Mouse (Mus musculus) myocyte (in vitro differentiated cells): ENCODE data around the gene Prkcb. TPM values are rescaled to one million over a fixed set of nuclear protein-coding genes. Genes with fewer than 3 reads are reported as not detected.

Experiments used
- H3K27me3 ChIP-seq: one replicate; pipeline ENCODE4 v1.6.1; 2011; ENCODE audit not compliant: control insufficient read depth, insufficient read depth, insufficient read length
- H3K36me3 ChIP-seq: one replicate; pipeline ENCODE4 v1.6.1; 2011; ENCODE audit not compliant: control insufficient read depth, insufficient read depth
- H3K4me2 ChIP-seq: one replicate; pipeline ENCODE4 v1.6.1; 2011; ENCODE audit warnings: low read depth, control low read depth
- H3K4me3 ChIP-seq: one replicate; pipeline ENCODE4 v1.5.1; 2011; ENCODE audit warnings: mild to moderate bottlenecking, control low read depth, moderate library complexity
- H3K79me2 ChIP-seq: one replicate; pipeline ENCODE4 v1.6.1; 2011; ENCODE audit not compliant: control insufficient read depth, insufficient read depth
- H3ac ChIP-seq: one replicate; pipeline ENCODE4 v1.6.1; 2011; ENCODE audit not compliant: control insufficient read depth, insufficient read length
- CEBPB ChIP-seq: IDR thresholded peaks from 2 replicates; pipeline ENCODE4 v1.6.1; 2011; ENCODE audit warnings: mild to moderate bottlenecking, moderate library complexity; ENCODE audit not compliant: poor library complexity, insufficient read depth, severe bottlenecking
- E2F4 ChIP-seq: IDR thresholded peaks from one replicate; pipeline ENCODE4 v1.6.1; 2011; ENCODE audit warnings: mild to moderate bottlenecking, control low read depth, moderate library complexity; ENCODE audit not compliant: insufficient read depth
- MAX ChIP-seq: IDR thresholded peaks from one replicate; pipeline ENCODE4 v1.6.1; 2011; ENCODE audit warnings: low read depth, mild to moderate bottlenecking, control low read depth
- MYOD1 ChIP-seq, 3 experiments: IDR thresholded peaks; one replicate each; pipeline ENCODE4 v1.6.1; 2011; ENCODE audit warnings: control low read depth in 2 of 3, low read depth in 2 of 3, mild to moderate bottlenecking in 2 of 3, moderate library complexity in 1 of 3; ENCODE audit not compliant: insufficient read length in 2 of 3, control insufficient read depth in 1 of 3
- MYOG ChIP-seq, 3 experiments: IDR thresholded peaks; one replicate each; pipeline ENCODE4 v1.6.1; 2011; ENCODE audit warnings: control low read depth in 2 of 3, low read depth in 2 of 3, mild to moderate bottlenecking in 2 of 3; ENCODE audit not compliant: insufficient read length in 2 of 3, control insufficient read depth in 1 of 3, insufficient read depth in 1 of 3
- POLR2A ChIP-seq: IDR thresholded peaks from one replicate; pipeline ENCODE4 v1.6.1; 2011; ENCODE audit warnings: low read depth, mild to moderate bottlenecking, control low read depth, moderate library complexity; ENCODE audit not compliant: insufficient read length
- POLR2AphosphoS2 ChIP-seq: IDR thresholded peaks from one replicate; pipeline ENCODE4 v1.6.1; 2011; ENCODE audit warnings: low read depth, control low read depth; ENCODE audit not compliant: insufficient read length
- REST ChIP-seq: IDR thresholded peaks from one replicate; pipeline ENCODE4 v1.6.1; 2011; ENCODE audit warnings: mild to moderate bottlenecking, control low read depth, moderate library complexity; ENCODE audit not compliant: insufficient read depth, insufficient read length
- SRF ChIP-seq: IDR thresholded peaks from one replicate; pipeline ENCODE4 v1.6.1; 2011; ENCODE audit warnings: low read depth; ENCODE audit not compliant: control insufficient read depth, insufficient read length
- TCF12 ChIP-seq: IDR thresholded peaks from one replicate; pipeline ENCODE4 v1.6.1; 2011; ENCODE audit warnings: mild to moderate bottlenecking, control low read depth; ENCODE audit not compliant: poor library complexity, insufficient read depth, severe bottlenecking
- TCF3 ChIP-seq: IDR thresholded peaks from one replicate; pipeline ENCODE4 v1.6.1; 2011; ENCODE audit warnings: low read depth, control low read depth; ENCODE audit not compliant: insufficient read length
- USF1 ChIP-seq: IDR thresholded peaks from one replicate; pipeline ENCODE4 v1.6.1; 2011; ENCODE audit warnings: low read depth, mild to moderate bottlenecking, control low read depth, moderate library complexity
- polyA plus RNA-seq: library from polyadenylated mRNA; unstranded; fragments of >200 nt; fragmentation: generic; extraction: Trizol; gene quantifications from one replicate; pipeline ENCODE4 v1.2.1, GENCODE M21; 2012; ENCODE audit warnings: missing spikeins

Gene Prkcb
- polyA plus RNA-seq, 1 experiment: 2.2 TPM

- Histone ChIP-seq H3K4me3 (no peak overlapping the region), H3K27me3 (no peaks in the 10 kb centered on the region), H3K36me3 (no peaks in the 10 kb centered on the region), H3ac (no peak overlapping the region), H3K79me2 (no peaks in the 10 kb centered on the region), H3K4me2 (no peak overlapping the region)
- TF ChIP-seq MAX (no peak), MYOG (IDR thresholded peaks at IDR 0.05; ENCODE audit: control insufficient read depth in 1 of 3, insufficient read depth in 1 of 3, insufficient read length in 2 of 3, low read depth in 2 of 3) (no peak), USF1 (no peak), TCF12 (no peak), SRF (no peak), REST (no peak), POLR2A (no peak), TCF3 (no peak), E2F4 (no peak), MYOD1 (IDR thresholded peaks at IDR 0.05; ENCODE audit: control insufficient read depth in 1 of 3, insufficient read length in 2 of 3, low read depth in 2 of 3) (no peak), POLR2AphosphoS2 (no peak), CEBPB (no peak)
Observed at GRCm38 (mm10) chr7:122338055-122338454, 49.5 kb downstream of the Prkcb start.

GRCm38 (mm10) chr7:122339476-122339875 is 50.9 kb downstream of the Prkcb start:
- Histone ChIP-seq H3K79me2 (no peaks in the 10 kb centered on the region), H3K36me3 (no peaks in the 10 kb centered on the region), H3K27me3 (no peaks in the 10 kb centered on the region), H3ac (no peak overlapping the region), H3K4me3 (no peak overlapping the region), H3K4me2 (no peak overlapping the region)
- TF ChIP-seq E2F4 (no peak), MYOD1 (IDR thresholded peaks at IDR 0.05; ENCODE audit: control insufficient read depth in 1 of 3, insufficient read length in 2 of 3, low read depth in 2 of 3) (no peak)

- Histone ChIP-seq H3K27me3 (no peaks in the 10 kb centered on the region), H3K79me2 (no peaks in the 10 kb centered on the region), H3K4me3 (no peak overlapping the region), H3K36me3 (no peaks in the 10 kb centered on the region), H3ac (no peak overlapping the region), H3K4me2 (no peak overlapping the region)
- TF ChIP-seq MYOG (IDR thresholded peaks at IDR 0.05; ENCODE audit: control insufficient read depth in 1 of 3, insufficient read depth in 1 of 3, insufficient read length in 2 of 3, low read depth in 2 of 3) (no peak), POLR2A (no peak), MAX (no peak), CEBPB (no peak), TCF12 (no peak), TCF3 (no peak), REST (no peak), POLR2AphosphoS2 (no peak), USF1 (no peak), E2F4 (no peak), MYOD1 (IDR thresholded peaks at IDR 0.05; ENCODE audit: control insufficient read depth in 1 of 3, insufficient read length in 2 of 3, low read depth in 2 of 3) (no peak), SRF (no peak)
Observed at GRCm38 (mm10) chr7:122341813-122342212, 53.3 kb downstream of the Prkcb start.

GRCm38 (mm10) chr7:122344656-122345055 is 56.1 kb downstream of the Prkcb start:
- TF ChIP-seq MAX (no peak), MYOG (IDR thresholded peaks at IDR 0.05; ENCODE audit: control insufficient read depth in 1 of 3, insufficient read depth in 1 of 3, insufficient read length in 2 of 3, low read depth in 2 of 3) (no peak), TCF3 (no peak), POLR2AphosphoS2 (no peak), POLR2A (no peak), CEBPB (no peak), E2F4 (no peak), USF1 (no peak), TCF12 (no peak), SRF (no peak), MYOD1 (IDR thresholded peaks at IDR 0.05; ENCODE audit: control insufficient read depth in 1 of 3, insufficient read length in 2 of 3, low read depth in 2 of 3) (no peak), REST (no peak)
- H3ac ChIP-seq: no peak overlapping the region
- H3K4me3 ChIP-seq: no peak overlapping the region

GRCm38 (mm10) chr7:122346251-122347242 is 58.0 kb downstream of the Prkcb start:
- Histone ChIP-seq H3K4me3 (no peak overlapping the region), H3K79me2 (no peaks in the 10 kb centered on the region), H3ac (no peak overlapping the region), H3K27me3 (no peaks in the 10 kb centered on the region), H3K36me3 (no peaks in the 10 kb centered on the region), H3K4me2 (no peak overlapping the region)
- TF ChIP-seq POLR2A (no peak), SRF (no peak), REST (no peak), MYOD1 (IDR thresholded peaks at IDR 0.05; ENCODE audit: control insufficient read depth in 1 of 3, insufficient read length in 2 of 3, low read depth in 2 of 3) (no peak), TCF12 (no peak), TCF3 (no peak), MAX (no peak)

More at GRCm38 (mm10) chr7:122344656-122345055, 56.1 kb downstream of the Prkcb start:
- H3K36me3 ChIP-seq: no peaks in the 10 kb centered on the region
- no peak overlapping the region for H3K4me2 ChIP-seq
- H3K27me3 ChIP-seq: no peaks in the 10 kb centered on the region
- no peaks in the 10 kb centered on the region for H3K79me2 ChIP-seq
